Mouse (Mus musculus) midbrain, embryonic 14.5 days (tissue): ENCODE data around the gene Fam173b. TPM values are rescaled to one million over a fixed set of nuclear protein-coding genes. Genes with fewer than 3 reads are reported as not detected.
A peak's percentile ranks its signal among the peaks of the same experiment; 100 is the strongest.

Source experiments
- ATAC-seq: fragments of 200-750 bp; cut with Nextera tagmentation; 2 replicates; pipeline ENCODE4 v1.8.0; 2017; ENCODE audit warnings: moderate number of reproducible peaks, moderate library complexity; ENCODE audit not compliant: low FRiP score, low TSS enrichment
- DNase-seq: peaks from one replicate; pipeline ENCODE4 v3.0.0-alpha.2; 2015
- H3K27ac ChIP-seq: fragments of 300-500 bp; sonication (generic); replicated peaks from 2 replicates; pipeline ENCODE4 v1.5.1; 2014; ENCODE audit warnings: mild to moderate bottlenecking, low read depth, low read length, moderate library complexity
- H3K27me3 ChIP-seq: fragments of 300-500 bp; sonication (generic); 2 replicates; pipeline ENCODE4 v1.6.1; 2014; ENCODE audit warnings: low read length, control low read depth, mixed read lengths; ENCODE audit not compliant: control insufficient read depth, insufficient read depth
- H3K36me3 ChIP-seq: fragments of 300-500 bp; sonication (generic); 2 replicates; pipeline ENCODE4 v1.6.1; 2014; ENCODE audit warnings: low read length, control low read depth; ENCODE audit not compliant: control insufficient read depth, insufficient read depth
- H3K4me1 ChIP-seq: fragments of 300-500 bp; sonication (generic); 2 replicates; pipeline ENCODE4 v1.6.1; 2014; ENCODE audit warnings: mild to moderate bottlenecking, antibody characterized with exemption, low read length, control low read depth; ENCODE audit not compliant: control insufficient read depth, insufficient read depth
- H3K4me2 ChIP-seq: fragments of 300-500 bp; sonication (generic); 2 replicates; pipeline ENCODE4 v1.6.1; 2014; ENCODE audit warnings: mild to moderate bottlenecking, low read length, moderate library complexity
- H3K4me3 ChIP-seq: fragments of 300-500 bp; sonication (generic); replicated peaks from 2 replicates; pipeline ENCODE4 v1.5.1; 2014; ENCODE audit warnings: low read depth, low read length
- H3K9ac ChIP-seq: fragments of 300-500 bp; sonication (generic); replicated peaks from 2 replicates; pipeline ENCODE4 v1.6.1; 2014; ENCODE audit warnings: mild to moderate bottlenecking, low read length, moderate library complexity
- H3K9me3 ChIP-seq: fragments of 300-500 bp; sonication (generic); 2 replicates; pipeline ENCODE4 v1.6.1; 2016; ENCODE audit warnings: low read length, control low read depth, mixed read lengths; ENCODE audit not compliant: control insufficient read depth
- WGBS: fragments of 180-500 bp; shearing (Covaris S2); extraction: QIAGEN DNeasy Blood & Tissue Kit; methylation state at CpG from one replicate; pipeline ENCODE4 v1.1.7; 2014; 5-methylcytosine and 5-hydroxymethylcytosine counted together
- polyA plus RNA-seq: library from polyadenylated mRNA; unstranded; fragments of >200 nt; fragmentation: Nextera tagmentation; extraction: Ambion mirVana; gene quantifications from 2 replicates; pipeline ENCODE4 v1.2.1, GENCODE M21; 2014

The Fam173b gene
- polyA plus RNA-seq, 1 experiment from 2014 or later, result 9.5 TPM

DNA sequence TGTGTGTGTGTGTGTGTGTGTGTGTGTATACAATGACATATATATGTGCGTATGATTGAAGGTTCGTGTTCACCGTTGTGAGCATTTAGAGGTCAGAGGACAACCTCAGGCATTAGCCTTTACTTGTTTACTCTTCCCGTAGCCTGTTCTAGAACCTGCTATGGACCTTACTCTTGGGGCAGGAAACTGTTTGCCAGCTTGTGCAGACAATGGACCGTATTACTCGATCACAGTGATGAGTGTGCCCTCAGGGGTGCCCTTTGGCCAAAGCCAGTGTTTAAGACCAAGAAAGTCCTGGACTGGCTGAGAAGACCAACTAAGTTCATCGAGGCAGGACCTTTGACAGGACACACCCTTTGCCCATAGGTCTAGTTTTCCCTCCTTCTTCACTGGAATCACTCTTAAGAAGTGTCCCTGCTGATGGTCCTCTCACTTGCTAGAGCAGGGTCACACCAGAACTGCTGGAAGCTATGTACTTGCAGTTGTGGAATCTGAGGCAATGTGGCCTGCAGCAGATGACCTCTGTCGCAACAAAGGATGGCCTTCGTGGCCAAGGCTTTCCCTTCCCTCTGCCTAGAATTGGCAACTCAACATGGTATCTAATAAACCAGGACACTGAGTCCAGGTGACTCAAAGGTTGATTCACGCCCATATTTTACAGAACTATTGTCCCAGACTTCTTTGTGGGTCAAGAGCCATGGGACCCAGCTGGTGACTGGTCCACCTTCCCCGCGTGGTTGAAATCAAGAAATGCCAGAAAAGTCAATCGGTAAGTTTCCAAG lies 18.2 kb upstream of the Fam173b start:
- no peak overlapping the region for H3K9ac ChIP-seq
- no peak overlapping the region for H3K4me3 ChIP-seq
- 90% methylated on average over 13 of the region's 13 CpGs for WGBS
- H3K27ac ChIP-seq, result no peak overlapping the region
- H3K9me3 ChIP-seq, result no peaks in the 10 kb centered on the region
- H3K4me1 ChIP-seq, result no peaks in the 10 kb centered on the region
- H3K27me3 ChIP-seq, result no peaks in the 10 kb centered on the region
- 0 out of 2 replicates have a peak, but pooled peaks cover 1% of the 10 kb centered on the region for H3K36me3 ChIP-seq
- ATAC-seq, result no peak
- no peak for DNase-seq
- no peak overlapping the region for H3K4me2 ChIP-seq

DNA sequence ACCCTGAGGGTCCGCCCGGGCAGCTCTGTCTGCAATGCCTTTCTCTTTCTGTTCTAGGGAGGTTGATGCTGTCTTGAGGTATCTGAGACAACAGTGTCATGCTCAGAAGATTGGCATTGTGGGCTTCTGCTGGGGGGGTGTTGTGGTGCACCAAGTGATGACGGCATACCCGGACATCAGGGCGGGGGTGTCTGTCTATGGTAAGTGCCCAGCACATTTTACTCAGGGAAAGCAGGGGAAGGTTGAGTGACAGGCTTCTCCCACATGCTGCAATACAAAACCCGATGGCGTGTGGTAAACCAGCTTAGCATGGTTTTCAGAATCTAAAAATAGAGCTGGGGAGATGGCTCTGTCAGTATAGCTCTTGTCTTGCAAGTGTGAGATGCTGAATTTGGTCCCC lies 16.4 kb upstream of the Fam173b start:
- Histone ChIP-seq H3K9ac (no peak overlapping the region), H3K4me2 (no peak overlapping the region), H3K9me3 (no peaks in the 10 kb centered on the region), H3K4me1 (no peaks in the 10 kb centered on the region), H3K27me3 (no peaks in the 10 kb centered on the region), H3K4me3 (no peak overlapping the region), H3K36me3 (peaks cover 19% of the 10 kb centered on the region), H3K27ac (no peak overlapping the region)
- 56% methylated on average over 7 of the region's 7 CpGs for WGBS
- ATAC-seq, result no peak
- no peak for DNase-seq

DNA sequence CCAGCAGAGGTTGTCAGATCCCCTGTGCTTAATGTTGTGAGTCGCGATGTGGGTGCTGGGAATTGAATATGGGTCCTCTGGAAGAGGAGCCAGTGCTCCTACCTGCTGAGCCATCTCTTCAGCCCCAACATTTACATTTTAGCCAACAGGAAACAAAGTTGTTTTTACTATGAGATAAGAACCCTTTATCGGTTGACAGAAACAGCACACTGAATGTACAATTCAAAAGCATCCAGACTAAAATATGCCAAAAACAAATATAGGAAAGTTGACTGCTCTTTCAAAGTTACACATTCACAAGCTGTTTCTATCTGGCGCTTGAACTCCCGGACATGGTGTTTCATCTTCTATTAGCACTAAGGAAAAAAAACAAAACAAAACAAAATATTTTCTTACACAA lies 15.6 kb upstream of the Fam173b start:
- no peaks in the 10 kb centered on the region for H3K4me1 ChIP-seq
- H3K4me3 ChIP-seq, result no peak overlapping the region
- H3K4me2 ChIP-seq, result no peak overlapping the region
- no peaks in the 10 kb centered on the region for H3K27me3 ChIP-seq
- H3K9me3 ChIP-seq, result no peaks in the 10 kb centered on the region
- ATAC-seq (no peak), DNase-seq (no peak)
- H3K27ac ChIP-seq, result no peak overlapping the region
- no peak overlapping the region for H3K9ac ChIP-seq
- peaks cover 27% of the 10 kb centered on the region for H3K36me3 ChIP-seq
- 89% methylated on average over 5 of the region's 5 CpGs for WGBS

DNA sequence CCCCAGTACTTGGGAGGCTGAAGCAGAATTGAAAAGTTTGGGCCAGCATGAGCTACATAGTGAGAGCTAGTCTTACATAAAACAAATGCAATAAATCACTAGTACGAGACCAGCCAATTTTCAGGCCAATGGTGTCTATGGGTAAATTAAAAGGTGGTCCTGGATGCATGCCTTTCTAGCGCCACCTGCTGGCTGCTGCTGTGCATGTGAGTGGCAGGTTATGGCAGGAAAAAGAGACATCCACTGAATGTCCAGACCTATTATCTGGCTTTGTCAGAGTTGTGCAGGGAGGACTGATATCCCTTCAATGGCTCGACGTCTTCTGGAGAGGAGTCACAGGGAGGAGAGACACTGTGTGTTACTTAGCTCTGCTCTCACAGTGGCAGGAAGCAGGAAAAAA lies 15.1 kb upstream of the Fam173b start:
- no peak overlapping the region for H3K9ac ChIP-seq

DNA sequence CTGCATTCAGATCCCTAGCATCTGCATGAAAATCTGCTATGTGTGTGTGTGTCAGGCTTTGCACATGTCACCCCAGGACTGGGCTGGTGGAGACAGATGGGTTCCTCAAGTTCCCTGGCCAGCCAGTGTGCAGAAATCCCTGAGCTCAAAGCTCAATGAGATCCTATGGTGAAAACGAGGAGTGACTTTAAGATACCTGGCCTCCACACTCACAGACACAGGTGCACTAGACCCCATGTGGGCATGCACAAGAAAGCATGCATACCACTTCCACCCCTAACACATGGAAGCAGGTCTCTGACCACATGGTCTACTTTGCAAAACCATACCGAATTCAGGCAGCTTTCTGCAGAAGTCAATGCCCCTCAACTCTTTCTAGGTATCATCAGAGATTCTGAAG lies 13.9 kb upstream of the Fam173b start:
- Histone ChIP-seq H3K4me3 (no peak overlapping the region), H3K4me2 (no peak overlapping the region), H3K27ac (no peak overlapping the region), H3K27me3 (no peaks in the 10 kb centered on the region), H3K9ac (no peak overlapping the region), H3K9me3 (no peaks in the 10 kb centered on the region), H3K36me3 (peaks cover 44% of the 10 kb centered on the region), H3K4me1 (no peaks in the 10 kb centered on the region)
- WGBS, result 80% methylated on average over 2 of the region's 2 CpGs
- DNase-seq (no peak), ATAC-seq (no peak)

More for the DNA sequence above, 15.1 kb upstream of the Fam173b start:
- Histone ChIP-seq H3K27ac (no peak overlapping the region), H3K4me1 (no peaks in the 10 kb centered on the region), H3K27me3 (no peaks in the 10 kb centered on the region), H3K36me3 (peaks cover 32% of the 10 kb centered on the region), H3K4me3 (no peak overlapping the region), H3K9me3 (no peaks in the 10 kb centered on the region), H3K4me2 (no peak overlapping the region)
- under 1% methylated on average over 4 of the region's 4 CpGs for WGBS
- ATAC-seq (peak; percentile 67; the same call in 1 of the 2 replicates), DNase-seq (peak; percentile 95)

DNA sequence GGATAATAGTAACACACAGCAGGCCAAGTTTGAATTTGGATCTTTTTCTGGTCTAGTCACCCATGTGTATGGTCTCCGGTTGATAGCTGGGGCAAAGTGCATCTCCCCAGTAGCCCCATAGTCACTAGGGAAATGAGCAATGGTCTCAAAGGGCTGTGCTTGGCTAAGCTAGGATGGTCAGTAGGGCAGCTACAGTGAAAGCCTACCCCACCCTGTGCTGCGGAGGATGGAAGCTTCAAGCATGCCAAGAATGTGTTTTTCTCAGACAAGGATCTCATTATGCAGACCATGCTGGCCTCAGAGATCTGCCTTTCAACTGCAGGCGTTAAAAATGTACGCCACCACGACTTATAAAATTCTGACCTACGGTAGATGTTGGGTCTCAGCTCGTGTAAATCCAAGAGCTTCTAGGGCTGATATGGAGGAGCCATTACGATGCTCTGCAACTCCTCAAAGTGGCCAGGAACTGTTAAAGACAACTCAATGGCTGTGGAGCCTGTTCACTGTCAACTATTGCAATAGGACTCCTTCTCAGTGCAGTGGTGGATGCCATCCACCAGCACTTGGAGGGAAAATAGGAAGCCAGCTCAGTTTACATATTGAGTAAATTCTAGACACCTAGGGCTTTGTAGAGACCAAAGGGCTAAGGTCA lies 12.5 kb upstream of the Fam173b start:
- Histone ChIP-seq H3K9me3 (no peaks in the 10 kb centered on the region), H3K27me3 (no peaks in the 10 kb centered on the region), H3K4me2 (no peak overlapping the region), H3K9ac (no peak overlapping the region), H3K36me3 (peaks cover 58% of the 10 kb centered on the region), H3K4me1 (no peaks in the 10 kb centered on the region), H3K27ac (no peak overlapping the region), H3K4me3 (no peak overlapping the region)
- ATAC-seq (no peak), DNase-seq (no peak)
- WGBS, result 69% methylated on average over 8 of the region's 8 CpGs

DNA sequence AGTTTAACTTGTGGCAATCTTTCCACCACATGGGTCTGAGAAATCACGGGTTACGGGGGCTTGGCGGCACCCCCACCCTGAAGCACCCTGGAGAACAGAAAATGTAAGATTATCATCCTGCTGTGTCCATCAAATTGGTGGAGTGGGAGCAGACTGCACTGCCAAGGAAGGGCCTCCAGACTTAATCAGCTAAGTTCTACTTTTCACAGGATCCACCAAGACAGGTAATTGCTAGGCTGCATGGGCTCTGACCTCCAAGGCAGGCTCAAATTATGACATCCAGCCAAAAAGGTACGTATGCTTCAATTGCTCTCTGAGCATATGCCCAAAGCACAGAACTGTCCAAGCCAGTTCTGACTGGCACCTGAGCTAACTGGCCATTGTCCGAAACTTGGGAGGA lies 11.5 kb upstream of the Fam173b start:
- ATAC-seq, result no peak
- 92% methylated on average over 5 of the region's 5 CpGs for WGBS

DNA sequence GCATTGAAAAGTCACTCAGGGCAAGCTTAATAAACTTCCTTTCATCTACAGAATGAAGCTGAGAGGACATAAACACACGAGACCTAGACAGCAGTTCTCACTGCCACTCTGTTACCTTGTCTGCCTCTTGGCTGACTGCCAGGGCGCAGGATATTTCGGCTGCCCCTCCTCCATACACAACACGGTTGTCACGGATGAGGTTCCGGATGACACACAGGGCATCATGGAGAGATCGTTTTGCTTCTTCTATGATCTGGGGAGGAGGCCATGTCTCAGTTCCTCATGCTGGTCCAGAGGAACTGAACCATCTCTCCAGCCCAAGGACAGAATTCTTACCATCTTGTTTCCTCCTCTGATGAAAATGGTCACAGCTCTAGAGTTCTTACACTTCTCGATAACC lies 9.1 kb upstream of the Fam173b start:
- no peak overlapping the region for H3K9ac ChIP-seq

More for the DNA sequence above, 11.5 kb upstream of the Fam173b start:
- H3K9me3 ChIP-seq, result no peaks in the 10 kb centered on the region
- no peak overlapping the region for H3K4me2 ChIP-seq
- no peaks in the 10 kb centered on the region for H3K4me1 ChIP-seq
- no peak overlapping the region for H3K4me3 ChIP-seq
- H3K27ac ChIP-seq, result no peak overlapping the region
- no peak overlapping the region for H3K9ac ChIP-seq
- peaks cover 68% of the 10 kb centered on the region for H3K36me3 ChIP-seq
- no peaks in the 10 kb centered on the region for H3K27me3 ChIP-seq
- DNase-seq, result no peak

DNA sequence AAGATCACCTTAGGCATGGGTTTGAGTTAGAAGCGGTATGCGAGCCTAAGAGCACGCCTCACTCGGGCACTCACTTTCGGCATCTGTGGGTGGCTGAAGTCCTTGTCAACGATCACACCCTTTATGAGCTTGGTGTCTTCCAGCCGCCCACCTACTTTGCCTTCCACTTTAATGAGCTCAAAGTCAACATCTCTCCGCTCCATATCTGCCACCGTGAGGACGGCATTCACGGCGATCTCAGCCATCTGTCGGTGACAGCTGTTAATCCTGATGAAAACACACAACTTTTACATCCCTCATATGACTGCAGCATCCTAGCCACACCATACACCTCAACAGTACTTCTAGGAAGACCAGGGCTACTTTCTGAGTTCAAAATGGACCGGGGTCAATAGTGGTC lies 7.4 kb upstream of the Fam173b start:
- Histone ChIP-seq H3K4me2 (no peak overlapping the region), H3K9ac (no peak overlapping the region), H3K27me3 (no peaks in the 10 kb centered on the region), H3K9me3 (no peaks in the 10 kb centered on the region), H3K4me3 (no peak overlapping the region), H3K27ac (no peak overlapping the region), H3K4me1 (peaks cover 4% of the 10 kb centered on the region), H3K36me3 (peaks cover 85% of the 10 kb centered on the region)
- 93% methylated on average over 14 of the region's 14 CpGs for WGBS
- DNase-seq (no peak), ATAC-seq (no peak)

More for the DNA sequence above, 9.1 kb upstream of the Fam173b start:
- H3K4me2 ChIP-seq, result no peak overlapping the region
- 92% methylated on average over 8 of the region's 8 CpGs for WGBS
- H3K9me3 ChIP-seq, result no peaks in the 10 kb centered on the region
- no peak for ATAC-seq
- H3K27ac ChIP-seq, result no peak overlapping the region
- no peak overlapping the region for H3K4me3 ChIP-seq
- peaks cover 92% of the 10 kb centered on the region for H3K36me3 ChIP-seq
- no peaks in the 10 kb centered on the region for H3K27me3 ChIP-seq
- H3K4me1 ChIP-seq, result no peaks in the 10 kb centered on the region
- no peak for DNase-seq
